Mouse (Mus musculus) embryonic facial prominence, embryonic 11.5 days (tissue): Measurements from ENCODE around the gene Olfr125. TPM values are rescaled to one million over a fixed set of nuclear protein-coding genes. Genes with fewer than 3 reads are reported as not detected.

Experiments used
- polyA plus RNA-seq: library from polyadenylated mRNA; unstranded; fragments of >200 nt; fragmentation: Nextera tagmentation; extraction: Ambion mirVana; gene quantifications from 2 replicates; pipeline ENCODE4 v1.2.1, GENCODE M21; 2014

The Olfr125 gene
- polyA plus RNA-seq, 1 experiment from 2014 or later, result not detected

Other genes with a start within 250 kb of the Olfr125 start
- gene Olfr114, start 240.2 kb upstream of the Olfr125 start, polyA plus RNA-seq, result not detected in 2 replicates
- not detected in 2 replicates for gene Olfr115, start 205.8 kb upstream of the Olfr125 start, polyA plus RNA-seq
- not detected in 2 replicates for gene Olfr116, start 205.8 kb upstream of the Olfr125 start, polyA plus RNA-seq
- gene Olfr117, start 169.2 kb upstream of the Olfr125 start, polyA plus RNA-seq, result not detected in 2 replicates
- not detected in 2 replicates for gene Olfr118, start 166.0 kb upstream of the Olfr125 start, polyA plus RNA-seq
- not detected in 2 replicates for gene Olfr119, start 136.4 kb upstream of the Olfr125 start, polyA plus RNA-seq
- gene Olfr120, start 111.1 kb upstream of the Olfr125 start, polyA plus RNA-seq, result not detected in 2 replicates
- not detected in 2 replicates for gene Olfr121, start 84.1 kb upstream of the Olfr125 start, polyA plus RNA-seq
- gene Olfr122, start 64.3 kb upstream of the Olfr125 start, polyA plus RNA-seq, result not detected in 2 replicates
- not detected in 2 replicates for gene Olfr123, start 39.4 kb upstream of the Olfr125 start, polyA plus RNA-seq
- not detected in 2 replicates for gene Olfr124, start 33.1 kb upstream of the Olfr125 start, polyA plus RNA-seq
- not detected in 2 replicates for gene Olfr126, start 14.5 kb downstream of the Olfr125 start, polyA plus RNA-seq
- not detected in 2 replicates for gene Olfr127, start 67.5 kb downstream of the Olfr125 start, polyA plus RNA-seq
- not detected in 2 replicates for gene Olfr128, start 87.6 kb downstream of the Olfr125 start, polyA plus RNA-seq
- gene Olfr761, start 120.1 kb downstream of the Olfr125 start, polyA plus RNA-seq, result not detected in 2 replicates
- not detected in 2 replicates for gene Olfr129, start 227.1 kb downstream of the Olfr125 start, polyA plus RNA-seq
- not detected in 2 replicates for gene Olfr130, start 231.0 kb downstream of the Olfr125 start, polyA plus RNA-seq